Mouse (Mus musculus): ENCODE measurements around the gene Fam98c.
"Not testable (repeated sequence)": the region's sequence is repeated elsewhere in the genome, so short reads cannot be mapped to it uniquely, and the experiment has no call there.

Gene Fam98c

GRCm38 (mm10) chr7:29155838-29156782 lies at the start of gene Fam98c:
Gene Fam98c, minus strand, starts transcription at chr7:29156234.
- in situ Hi-C loops (cut with MboI, MseI), result no loop called here

GRCm38 (mm10) chr7:29202577-29202976 lies 46.5 kb upstream of the Fam98c start:
- in situ Hi-C loops (cut with MboI, MseI), result no loop called here

- in situ Hi-C loops (cut with MboI, MseI), result not testable (repeated sequence)
Observed at GRCm38 (mm10) chr7:29194230-29194629, 38.2 kb upstream of the Fam98c start.

GRCm38 (mm10) chr7:29181323-29181722 lies 25.3 kb upstream of the Fam98c start:
- in situ Hi-C loops (cut with MboI, MseI), result not testable (repeated sequence)

- in situ Hi-C loops (cut with MboI, MseI), result no loop called here
Observed at GRCm38 (mm10) chr7:29180854-29181236, 24.8 kb upstream of the Fam98c start.

GRCm38 (mm10) chr7:29180077-29180853 lies 24.2 kb upstream of the Fam98c start, which contains the start of gene Psmd8:
Gene Psmd8, minus strand, starts transcription at chr7:29180701.
- in situ Hi-C loops (cut with MboI, MseI), result no loop called here

- in situ Hi-C loops (cut with MboI, MseI), result no loop called here
Observed at GRCm38 (mm10) chr7:29179323-29179722, 23.3 kb upstream of the Fam98c start.

- in situ Hi-C loops (cut with MboI, MseI), result no loop called here
Observed at GRCm38 (mm10) chr7:29178106-29178505, 22.1 kb upstream of the Fam98c start.

GRCm38 (mm10) chr7:29172390-29173016 lies 16.5 kb upstream of the Fam98c start:
- in situ Hi-C loops (cut with MboI, MseI), result loop anchor here (5.0 kb wide), 1 partner anchor 45 kb away; the partner anchor contains the start of gene Ryr1

- in situ Hi-C loops (cut with MboI, MseI), result loop anchor here (5.0 kb wide), 1 partner anchor 44 kb away; the partner anchor contains the start of gene Ryr1
Observed at GRCm38 (mm10) chr7:29171562-29172097, 15.6 kb upstream of the Fam98c start.

- in situ Hi-C loops (cut with MboI, MseI), result loop anchor here (5.0 kb wide), 1 partner anchor 44 kb away; the partner anchor contains the start of gene Ryr1
Observed at GRCm38 (mm10) chr7:29170755-29171561, 14.9 kb upstream of the Fam98c start.

GRCm38 (mm10) chr7:29170066-29170754 lies 14.2 kb upstream of the Fam98c start, which contains the start of the genes Ggn and Spred3:
Gene Ggn, plus strand, starts transcription at chr7:29170210.
Gene Spred3, minus strand, starts transcription at chr7:29170411.
- in situ Hi-C loops (cut with MboI, MseI), result loop anchor here (5.0 kb wide), 1 partner anchor 43 kb away; the partner anchor contains the start of gene Ryr1

- in situ Hi-C loops (cut with MboI, MseI), result loop anchor here (5.0 to 10.0 kb wide), 2 partner anchors 42 to 1405 kb away; partner anchors contain the start of gene Ryr1
Observed at GRCm38 (mm10) chr7:29169231-29170065, 13.4 kb upstream of the Fam98c start.

GRCm38 (mm10) chr7:29168791-29169230 lies 12.8 kb upstream of the Fam98c start:
- in situ Hi-C loops (cut with MboI, MseI), result loop anchor here (10.0 kb wide), 1 partner anchor 1406 kb away; no protein-coding TSS in a partner anchor

- in situ Hi-C loops (cut with MboI, MseI), result loop anchor here (10.0 kb wide), 1 partner anchor 1407 kb away; no protein-coding TSS in a partner anchor
Observed at GRCm38 (mm10) chr7:29168121-29168695, 12.2 kb upstream of the Fam98c start.

GRCm38 (mm10) chr7:29167656-29168055 lies 11.6 kb upstream of the Fam98c start:
- in situ Hi-C loops (cut with MboI, MseI), result loop anchor here (10.0 kb wide), 1 partner anchor 1407 kb away; no protein-coding TSS in a partner anchor

- in situ Hi-C loops (cut with MboI, MseI), result loop anchor here (10.0 kb wide), 1 partner anchor 1412 kb away; no protein-coding TSS in a partner anchor
Observed at GRCm38 (mm10) chr7:29162750-29163525, 6.9 kb upstream of the Fam98c start.

Measured in T-helper 2 cell (primary cell).